Mouse (Mus musculus) kidney, adult 18-20 months (tissue): Measurements from ENCODE around the gene Tbrg4.
"Not testable (repeated sequence)": the region's sequence is repeated elsewhere in the genome, so short reads cannot be mapped to it uniquely, and the experiment has no call there.

Experiments
- DNase-seq: peaks from one replicate; pipeline ENCODE4 v3.0.0; 2021

Tbrg4 gene

DNA sequence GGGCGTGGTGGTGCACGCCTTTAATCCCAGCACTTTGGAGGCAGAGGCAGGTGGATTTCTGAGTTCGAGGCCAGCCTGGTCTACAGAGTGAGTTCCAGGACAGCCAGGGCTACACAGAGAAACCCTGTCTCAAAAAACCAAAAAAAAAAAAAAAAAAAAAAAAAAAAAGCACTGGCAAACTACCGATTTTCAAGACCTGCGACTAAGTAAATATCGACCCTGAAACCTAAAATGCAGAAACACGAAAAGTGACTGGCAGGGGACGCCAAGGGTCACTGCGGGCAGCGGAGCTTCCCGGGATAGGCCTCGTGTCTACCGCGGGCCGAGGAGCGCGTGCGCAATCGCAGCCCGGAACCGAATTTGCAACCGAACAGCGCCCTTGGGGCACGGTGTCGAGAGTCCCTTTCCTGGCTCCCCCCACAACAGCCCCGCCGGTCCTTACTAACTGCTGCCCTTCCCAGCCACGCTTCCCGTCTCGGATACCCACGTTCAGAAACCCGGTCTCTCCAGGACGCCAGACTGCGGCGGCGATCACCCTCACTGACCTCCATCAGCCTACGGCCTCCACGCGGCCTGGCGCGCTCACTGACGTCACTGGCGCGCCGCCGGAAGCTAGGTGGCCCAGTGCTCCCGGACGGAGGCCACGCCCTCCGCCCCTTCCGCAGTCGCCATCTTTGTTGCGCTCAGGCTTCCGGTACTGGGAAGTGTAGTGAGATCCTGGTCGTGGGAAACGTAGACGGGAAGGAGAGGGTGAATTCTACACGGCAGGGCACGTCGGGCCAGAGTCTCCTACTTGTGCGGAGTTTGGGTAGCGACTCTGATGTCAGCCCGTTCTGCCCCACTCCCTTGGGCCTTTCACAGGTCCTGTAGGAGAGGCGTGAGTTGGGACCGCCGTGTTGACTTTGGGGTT, at the start of gene Tbrg4:
Tbrg4 (minus strand) TSS at position 590 of the 910 bp plus-strand sequence.
- DNase-seq = peak; percentile 95

DNA sequence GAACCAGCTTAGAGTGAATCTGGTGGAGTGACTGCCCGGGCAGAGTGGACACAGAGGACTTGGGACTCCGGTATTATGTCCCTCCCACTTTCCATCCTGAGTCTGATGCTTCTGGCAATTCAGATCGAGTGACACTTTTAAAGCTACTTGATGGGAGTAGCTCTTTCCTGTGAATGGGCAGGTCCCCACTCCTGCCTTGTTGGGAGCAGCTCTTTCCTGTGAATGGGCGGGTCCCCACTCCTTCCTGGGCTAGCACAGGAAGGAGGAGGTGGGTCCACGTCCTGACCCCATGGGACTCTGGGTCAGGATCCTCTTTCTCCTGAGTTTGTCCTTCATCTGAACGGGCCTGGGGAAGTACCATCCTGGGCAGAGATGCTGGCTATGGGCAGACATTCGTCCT, 49.5 kb upstream of the Tbrg4 start:
- DNase-seq = peak; percentile 41

DNA sequence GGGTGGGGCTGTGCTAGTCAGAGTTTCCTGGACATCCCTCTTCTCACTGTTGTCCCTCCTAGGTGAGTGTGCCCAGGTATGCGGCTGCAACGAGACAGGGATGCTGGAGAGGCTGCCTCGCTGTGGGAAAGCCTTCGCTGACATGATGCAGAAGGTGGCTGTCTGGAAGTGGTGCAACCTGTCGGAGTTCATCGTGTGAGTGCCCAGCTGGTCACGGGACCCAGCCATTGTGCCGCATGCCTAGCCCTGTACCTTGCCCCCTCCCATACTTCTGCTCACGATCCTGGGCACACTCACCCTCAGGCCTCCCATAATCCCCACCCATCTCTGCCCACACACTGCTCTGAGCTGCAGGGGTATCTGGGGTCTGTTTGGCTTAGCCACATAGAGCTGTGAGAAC, 48.8 kb upstream of the Tbrg4 start:
- DNase-seq = no peak

DNA sequence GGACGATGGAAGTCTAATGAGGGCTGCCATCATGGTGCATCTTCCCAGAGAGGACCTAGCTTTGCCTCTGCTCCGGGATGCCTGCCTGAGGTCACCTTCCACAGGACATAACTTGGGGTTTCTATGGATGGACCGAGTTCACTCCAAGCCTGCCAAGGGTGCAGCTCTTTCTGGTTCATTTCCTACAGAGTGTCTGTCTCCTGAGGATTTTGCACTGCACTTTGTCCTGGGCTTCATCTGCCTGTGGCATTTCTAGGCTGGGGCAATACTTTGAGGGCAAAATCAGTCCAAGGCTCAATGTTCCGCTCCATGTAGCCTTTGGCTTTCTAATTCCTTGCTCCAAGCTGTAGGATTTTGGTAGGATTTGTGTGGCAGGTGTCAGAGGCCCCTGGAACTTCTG, 45.0 kb upstream of the Tbrg4 start:
- DNase-seq = peak; percentile 38

DNA sequence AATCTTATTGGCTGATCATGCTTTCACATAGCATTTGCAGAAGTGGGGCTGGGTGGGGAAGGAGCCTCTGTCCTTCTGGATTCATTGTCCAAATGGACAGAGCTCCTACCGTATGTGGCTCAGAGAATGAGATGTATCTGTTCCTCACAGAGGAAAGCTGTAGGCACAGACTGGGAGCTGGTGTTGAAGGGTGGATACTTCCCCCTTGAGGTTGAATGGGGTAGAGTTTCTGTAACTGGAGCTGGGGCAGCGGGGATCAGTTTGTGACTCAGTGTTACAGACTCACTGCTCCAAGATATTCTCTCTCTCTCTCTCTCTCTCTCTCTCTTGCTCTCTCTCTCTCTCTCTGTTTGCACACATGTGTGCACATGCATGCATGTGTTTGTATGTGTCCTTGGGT, 44.2 kb upstream of the Tbrg4 start:
- no peak for DNase-seq

DNA sequence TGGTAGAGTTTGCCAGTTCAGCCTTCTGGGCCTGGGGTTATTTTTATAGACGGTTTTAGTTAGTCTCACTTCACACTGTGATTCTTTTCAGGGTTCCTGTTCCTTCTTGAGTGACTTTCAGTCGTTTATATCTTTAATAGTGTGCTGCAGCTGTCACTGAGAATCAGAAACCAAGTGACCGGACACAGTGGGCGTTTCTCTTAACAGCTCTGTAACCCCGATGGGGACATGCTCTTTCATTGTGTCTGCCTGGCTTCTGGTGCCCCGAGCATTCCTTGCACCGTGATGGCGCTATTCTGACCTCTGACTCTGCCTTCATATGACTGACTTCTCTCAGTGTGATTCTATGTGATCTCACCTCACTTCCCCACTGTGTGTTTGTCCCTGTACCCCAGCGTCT, 43.2 kb upstream of the Tbrg4 start:
- no peak for DNase-seq

DNA sequence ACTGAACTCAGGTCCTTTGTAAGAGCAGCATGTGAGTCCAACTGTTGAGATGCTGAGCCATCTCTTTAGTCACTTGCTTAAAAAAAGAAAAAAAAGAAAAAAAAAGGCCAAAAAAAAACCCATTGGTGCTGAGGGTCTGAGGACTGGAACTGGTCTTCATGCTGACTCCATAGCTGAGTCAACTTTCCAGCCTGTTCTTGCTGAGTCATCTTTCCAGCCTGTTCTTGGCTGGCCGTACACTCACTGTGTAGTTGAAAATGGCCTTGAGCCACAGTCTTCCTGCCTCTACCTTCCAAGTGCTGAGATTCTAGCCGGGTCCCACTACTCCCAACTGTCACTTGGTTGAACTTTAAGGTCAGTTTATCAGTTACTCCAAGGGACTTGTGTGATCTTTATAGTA, 40.8 kb upstream of the Tbrg4 start:
- no peak for DNase-seq

DNA sequence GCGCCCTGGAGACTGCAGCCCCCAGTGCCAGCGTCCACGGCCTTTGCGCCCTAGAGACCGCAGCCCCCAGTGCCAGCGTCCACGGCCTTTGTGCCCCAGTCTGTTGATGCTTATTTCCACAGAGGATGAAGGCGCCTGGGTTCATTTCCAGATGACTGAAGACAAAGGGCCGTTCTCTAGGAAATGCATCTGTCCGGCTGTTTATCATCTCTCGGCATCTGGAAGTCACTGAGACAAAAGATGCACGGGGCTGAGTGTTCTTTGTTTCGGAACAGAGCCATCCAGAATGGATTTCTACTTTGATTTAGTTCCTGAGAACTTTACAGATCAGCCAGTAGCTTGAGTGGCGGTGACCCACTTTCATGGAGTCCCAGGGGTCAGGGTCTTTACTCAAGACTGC, 35.3 kb upstream of the Tbrg4 start:
- DNase-seq = no peak

DNA sequence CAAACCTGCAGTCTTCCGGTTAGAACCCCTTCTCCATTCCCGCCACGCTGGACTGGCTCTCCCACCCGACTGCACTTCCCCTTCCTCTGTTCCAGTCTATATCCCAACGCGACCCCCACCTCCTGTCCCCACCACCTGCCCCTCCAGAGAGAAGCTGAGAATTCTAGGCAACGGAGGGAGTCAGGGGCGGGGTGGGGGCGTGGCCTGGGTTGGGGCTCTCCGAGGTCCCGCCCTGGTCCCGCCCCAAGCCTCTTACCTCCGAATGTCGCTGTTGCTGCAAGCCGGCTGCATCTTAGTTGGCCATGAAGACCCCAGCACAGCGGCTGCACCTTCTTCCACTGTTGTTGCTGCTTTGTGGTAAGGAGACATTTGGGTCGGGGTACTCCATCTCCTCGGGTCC, 32.4 kb upstream of the Tbrg4 start, which contains the start of gene Ramp3:
Ramp3 (plus strand) TSS at position 251 of the 400 bp plus-strand sequence.
- peak; percentile 56 for DNase-seq

DNA sequence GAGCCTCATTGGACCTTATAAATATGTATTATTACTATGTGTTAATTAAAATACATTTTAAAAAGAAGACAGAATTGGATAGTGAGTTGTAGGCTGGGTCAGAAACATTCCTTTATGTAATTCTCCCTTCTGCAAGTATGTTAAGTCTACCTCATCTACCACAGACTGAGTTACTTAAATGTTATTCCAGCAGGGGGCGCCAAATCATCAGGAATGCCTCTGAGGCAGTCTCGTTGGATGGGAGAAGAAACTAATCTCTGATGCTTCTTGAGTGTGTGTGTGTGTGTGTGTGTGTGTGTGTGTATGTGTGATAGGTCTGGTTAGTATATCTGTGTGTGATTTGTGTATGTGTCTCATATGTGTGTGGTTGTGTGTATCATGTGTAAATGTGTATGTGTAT, 29.0 kb upstream of the Tbrg4 start:
- DNase-seq = peak; percentile 78

DNA sequence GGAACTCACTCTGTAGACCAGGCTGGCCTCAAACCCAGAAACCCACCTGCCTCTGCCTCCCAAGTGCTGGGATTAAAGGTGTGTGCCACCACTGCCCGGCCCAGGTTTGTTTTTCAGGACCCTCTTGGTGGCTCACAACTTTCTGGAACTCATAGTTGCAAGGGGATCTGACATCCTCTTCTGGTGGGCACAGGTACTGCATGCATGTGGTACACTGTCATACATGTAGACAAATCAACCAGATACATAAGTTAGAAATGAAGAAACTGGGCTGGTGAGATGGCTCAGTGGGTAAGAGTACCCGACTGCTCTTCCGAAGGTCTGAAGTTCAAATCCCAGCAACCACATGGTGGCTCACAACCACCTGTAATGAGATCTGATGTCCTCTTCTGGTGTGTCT, 27.1 kb upstream of the Tbrg4 start:
- DNase-seq = not testable (repeated sequence)

DNA sequence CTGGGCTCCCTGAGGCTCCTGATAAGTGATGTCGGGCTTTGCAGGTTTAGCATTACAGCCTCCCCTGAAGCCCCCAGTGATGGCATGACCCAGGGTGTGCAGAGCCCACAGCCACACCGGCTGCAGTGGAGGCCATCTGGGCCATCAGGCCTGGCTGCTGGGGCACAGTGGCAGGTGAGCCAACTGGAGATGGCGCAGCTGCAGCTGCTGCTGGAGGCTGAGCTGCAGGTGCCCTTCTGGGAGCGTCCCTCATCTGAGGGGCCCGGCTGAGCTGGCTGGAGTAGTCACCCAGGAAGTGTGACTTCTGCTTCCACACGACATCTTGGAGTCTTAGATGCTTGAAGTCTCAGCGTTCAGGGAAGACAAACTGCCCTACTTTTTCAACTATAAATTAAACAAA, 24.7 kb upstream of the Tbrg4 start:
- DNase-seq = no peak

DNA sequence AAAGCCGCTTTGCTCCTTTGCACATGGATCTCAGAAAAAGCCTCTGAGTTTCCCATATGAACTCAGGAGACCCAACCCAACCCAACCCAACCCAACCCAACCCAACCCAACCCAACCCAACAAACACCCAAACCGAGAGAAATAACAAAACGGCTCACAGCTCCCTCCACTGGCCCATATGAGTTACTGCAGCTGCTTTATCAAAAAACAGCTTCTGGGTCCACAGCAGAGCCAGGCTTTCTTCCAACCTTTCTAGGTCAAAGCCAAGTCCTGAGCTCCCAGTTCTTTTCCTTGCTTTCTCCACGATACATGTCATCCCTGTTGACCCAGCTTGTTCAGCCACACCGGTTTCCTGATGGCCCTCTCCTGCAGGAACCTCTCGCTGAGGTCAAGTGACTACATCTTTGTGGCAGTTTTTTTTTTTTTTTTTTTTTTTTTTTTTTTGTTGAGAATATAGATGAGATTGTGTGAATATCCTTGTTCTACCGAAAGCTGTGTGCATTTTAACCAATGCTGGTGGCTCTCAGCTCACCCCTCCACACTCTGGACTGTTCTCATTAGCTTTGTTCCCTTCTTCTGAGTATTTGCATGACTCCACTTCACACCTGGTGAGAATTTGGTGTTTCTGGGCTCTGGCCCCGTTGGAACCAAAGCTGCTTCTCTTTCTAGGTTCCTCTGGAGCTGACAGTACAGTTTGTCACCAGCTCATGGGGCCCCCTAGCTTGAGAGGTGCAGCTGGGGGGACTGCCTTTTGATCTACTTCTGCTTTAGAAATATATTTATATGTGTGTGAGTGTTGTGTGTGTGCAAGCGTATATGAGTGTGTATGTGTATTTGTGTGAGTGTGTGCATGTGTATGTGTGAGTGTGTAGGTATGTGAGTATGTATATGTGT, 22.2 kb upstream of the Tbrg4 start:
- DNase-seq = no peak

DNA sequence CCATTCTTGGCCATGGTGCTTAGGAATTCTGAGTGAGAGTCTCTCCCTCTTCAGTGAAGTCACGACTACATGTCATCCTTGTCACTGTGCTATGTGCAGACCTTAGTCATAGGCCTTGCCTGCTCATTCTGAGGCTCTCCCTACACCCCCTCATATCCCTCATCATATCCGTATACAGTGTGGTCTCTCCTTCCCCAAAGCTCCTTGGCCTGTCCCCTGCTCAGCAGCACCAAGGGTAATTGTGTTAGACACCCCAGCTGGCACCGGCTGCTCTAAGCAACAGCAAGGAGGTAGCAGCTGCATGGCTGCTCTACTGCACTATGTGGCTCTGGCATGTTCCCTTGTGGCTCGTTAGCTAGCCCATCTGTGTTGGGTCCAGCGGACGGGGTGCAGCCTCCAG, 18.7 kb upstream of the Tbrg4 start:
- DNase-seq = no peak

DNA sequence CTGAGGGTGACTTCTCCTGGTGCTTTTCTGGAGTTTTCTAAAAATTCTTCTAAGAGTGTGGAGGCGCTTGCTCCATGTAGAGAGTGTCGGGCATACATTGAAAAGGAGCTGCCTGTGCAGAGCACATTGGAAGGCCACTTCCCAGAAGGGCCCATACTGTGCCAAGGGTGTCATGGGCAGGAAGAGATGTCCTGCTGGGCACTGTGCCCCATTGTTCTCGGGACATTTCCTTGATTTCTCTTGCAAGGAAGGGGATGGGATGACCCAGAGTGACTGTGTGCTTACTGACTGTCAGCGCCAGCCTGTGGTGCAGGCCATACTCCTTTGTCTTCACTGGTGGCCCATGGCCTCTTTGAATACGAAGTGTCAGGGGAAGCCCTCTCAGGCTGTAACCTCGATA, 13.2 kb upstream of the Tbrg4 start:
- DNase-seq = no peak

DNA sequence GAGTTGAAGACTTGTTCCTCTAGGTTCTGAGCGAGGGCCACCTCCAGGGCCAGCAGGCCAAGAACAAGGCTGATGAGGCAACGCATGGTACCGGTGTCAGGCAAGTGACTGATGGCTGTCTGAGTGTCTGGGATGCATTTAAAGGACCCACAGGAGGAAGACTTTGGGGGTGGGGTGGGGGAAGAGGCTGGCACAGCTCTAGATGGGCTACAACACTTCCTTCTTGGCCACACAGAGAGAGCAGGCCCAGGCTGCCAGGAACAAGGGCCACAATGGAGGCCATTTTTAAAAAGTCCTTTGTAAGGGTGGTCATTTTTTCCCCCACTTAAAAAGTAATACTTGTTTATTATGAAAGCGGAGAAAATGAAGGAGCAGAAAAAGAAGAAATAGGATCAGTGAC, 12.7 kb upstream of the Tbrg4 start, which contains the start of gene Wap:
Wap (minus strand) TSS at position 101 of the 400 bp plus-strand sequence.
- no peak for DNase-seq

DNA sequence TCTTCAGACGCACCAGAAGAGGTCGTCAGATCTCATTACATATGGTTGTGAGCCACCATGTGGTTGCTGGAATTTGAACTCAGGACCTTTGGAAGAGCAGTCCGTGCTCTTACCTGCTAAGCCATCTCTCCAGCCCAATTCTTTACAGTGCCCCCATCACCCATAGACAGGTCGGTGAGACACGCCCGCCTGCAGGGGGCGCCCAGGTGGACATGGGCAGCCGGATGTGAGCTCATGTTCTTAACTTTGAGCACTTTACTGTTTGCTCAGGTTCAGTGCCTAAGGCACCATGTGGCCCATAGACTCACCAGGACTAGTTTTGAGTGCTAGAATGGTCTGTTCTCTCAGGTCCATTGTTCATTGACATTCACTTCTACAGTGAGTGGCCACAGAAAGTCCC, 10.3 kb upstream of the Tbrg4 start:
- no peak for DNase-seq

DNA sequence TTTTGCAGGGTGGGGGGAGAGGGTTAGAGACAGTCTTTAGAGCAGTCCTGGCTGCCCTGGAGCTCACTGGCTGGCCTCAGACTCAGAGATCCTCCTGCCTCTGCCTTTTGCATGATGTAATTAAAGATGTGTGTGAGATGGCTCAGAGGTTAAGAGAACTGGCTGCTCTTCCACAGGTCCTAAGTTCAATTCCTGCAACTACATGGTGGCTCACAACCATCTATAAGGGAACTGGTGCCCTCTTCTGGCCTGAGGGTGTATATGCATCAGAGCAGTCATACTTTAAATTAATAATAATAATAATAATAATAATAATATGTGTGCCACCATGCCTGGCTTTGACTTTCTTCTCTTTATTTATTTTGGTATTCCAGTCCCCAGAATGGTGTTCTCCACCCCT, 3.8 kb upstream of the Tbrg4 start:
- no peak for DNase-seq

DNA sequence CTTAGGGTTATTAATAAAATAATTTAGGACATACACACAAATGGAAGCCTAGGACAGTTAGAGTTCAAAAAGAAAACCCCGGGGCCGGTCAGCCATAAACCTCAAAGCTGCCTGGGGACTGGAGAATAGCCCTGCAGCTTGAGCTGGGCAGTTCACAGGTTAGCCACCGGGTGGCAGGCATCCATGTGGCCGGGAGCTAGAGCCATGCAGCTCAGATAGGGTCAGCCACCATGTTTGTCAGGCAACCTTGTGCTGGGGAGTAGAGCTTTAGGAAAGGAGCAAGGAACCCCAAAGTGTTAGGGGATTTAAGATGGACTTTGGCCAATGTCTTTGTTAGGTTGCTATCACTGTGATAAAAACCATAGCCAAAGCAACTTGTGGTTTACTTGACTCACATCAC, 2.7 kb upstream of the Tbrg4 start:
- DNase-seq = peak; percentile 53

DNA sequence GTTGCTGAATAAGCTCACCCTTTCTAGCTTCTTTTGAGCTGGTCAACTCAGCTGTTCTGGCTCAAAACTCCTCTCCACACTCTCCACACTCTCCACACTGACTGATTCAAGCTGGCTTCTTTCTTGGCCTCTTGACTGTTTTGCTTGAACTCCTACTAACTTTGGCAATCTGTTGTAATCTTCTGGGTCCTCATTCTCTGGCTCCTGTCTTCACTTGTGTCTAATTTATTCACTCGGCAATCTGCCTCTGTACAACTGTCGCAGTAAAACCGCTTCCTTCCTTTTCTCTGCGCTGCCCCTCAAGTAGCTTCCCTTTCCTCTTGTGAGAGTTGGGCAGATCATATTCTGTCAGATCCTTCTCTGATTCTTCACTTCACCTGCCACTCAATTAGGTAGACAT, 1.9 kb upstream of the Tbrg4 start:
- no peak for DNase-seq

DNA sequence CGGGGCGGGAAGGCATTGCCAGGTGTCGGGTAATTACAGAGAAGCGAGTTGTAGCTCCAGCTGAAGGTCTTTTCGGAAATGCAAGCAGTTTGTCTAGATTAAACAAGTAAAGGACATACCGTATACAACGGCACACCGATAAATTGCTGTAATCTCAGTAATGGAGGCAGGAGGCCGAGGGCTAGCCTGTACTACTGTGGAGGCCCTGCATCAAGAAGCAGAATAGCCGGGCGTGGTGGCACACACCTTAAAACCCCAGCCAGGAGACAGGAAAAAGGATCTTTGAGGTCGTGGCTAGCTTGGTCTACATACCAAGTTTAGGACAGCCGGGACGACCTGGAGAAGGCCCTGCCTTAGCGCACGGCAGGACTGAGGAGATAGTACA, 513 bp upstream of the Tbrg4 start:
- no peak for DNase-seq

DNA sequence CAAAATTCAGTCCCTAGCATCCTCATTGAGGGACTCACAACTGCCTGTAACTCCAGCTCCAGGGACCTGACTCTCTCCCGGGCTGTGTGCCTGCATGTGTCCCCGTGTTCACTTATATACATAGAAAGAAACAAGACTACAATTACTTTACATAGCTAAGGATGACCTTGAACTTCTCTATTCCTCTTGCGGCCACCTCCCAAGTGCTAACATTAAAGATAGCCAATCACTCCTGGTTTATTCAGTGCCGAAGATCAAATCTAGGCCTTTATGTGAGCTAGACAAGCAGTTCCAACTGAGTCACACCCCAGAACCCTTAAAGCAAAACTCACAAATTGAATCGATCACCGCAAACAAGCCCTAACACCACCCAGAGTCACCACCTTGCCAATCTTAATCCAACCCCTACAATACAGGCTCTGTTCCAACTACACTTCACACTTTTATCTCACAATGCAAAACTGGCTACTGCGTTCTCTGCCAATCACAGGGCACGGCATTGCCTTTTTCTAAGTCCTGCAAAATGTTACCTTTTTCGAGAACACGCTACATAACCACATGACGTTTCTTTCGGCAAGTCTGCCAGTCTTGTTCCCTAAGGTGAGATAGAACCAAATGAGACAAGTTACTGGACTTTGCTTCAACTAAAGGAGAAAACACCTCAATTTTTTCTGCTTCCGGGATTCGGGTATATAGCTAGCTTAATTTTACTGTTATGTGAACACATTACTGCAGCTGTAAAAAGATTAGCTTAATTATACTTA, 1.1 kb downstream of the Tbrg4 start:
- no peak for DNase-seq

DNA sequence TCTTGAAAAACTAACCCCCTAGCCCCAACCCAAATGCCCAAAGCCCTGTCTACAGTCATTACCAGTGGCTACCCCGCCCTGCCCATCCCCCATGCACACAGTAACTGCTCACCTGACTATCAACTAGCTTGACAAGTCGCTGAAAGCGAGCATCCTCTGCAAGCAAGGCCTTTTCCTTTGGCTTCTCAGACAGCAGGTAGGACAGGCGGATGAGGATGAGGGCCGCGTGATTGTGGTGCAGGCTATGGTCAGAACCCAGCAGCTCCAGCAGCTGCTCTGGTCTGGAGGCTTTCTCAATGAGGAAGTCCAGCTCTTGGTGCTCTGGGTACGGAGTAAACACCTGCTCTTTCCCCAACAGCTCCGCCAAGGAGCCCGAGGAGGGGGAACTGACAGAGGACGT, 2.2 kb downstream of the Tbrg4 start:
- DNase-seq = no peak
